Mouse (Mus musculus) heart, postnatal 0 days (tissue): ENCODE measurements around the gene Rab37. TPM values are rescaled to one million over a fixed set of nuclear protein-coding genes. Genes with fewer than 3 reads are reported as not detected.

Source experiments
- ATAC-seq: fragments of 200-750 bp; cut with Nextera tagmentation; 2 replicates; pipeline ENCODE4 v1.8.0; 2017; ENCODE audit warnings: low read depth, moderate number of reproducible peaks, moderate library complexity; ENCODE audit not compliant: insufficient read depth
- DNase-seq: peaks from one replicate; pipeline ENCODE4 v3.0.0-alpha.2; 2016; ENCODE audit warnings: low spot score
- H3K27ac ChIP-seq: fragments of 300-500 bp; sonication (generic); 2 replicates; pipeline ENCODE4 v1.5.1; 2014; ENCODE audit warnings: low read depth, mild to moderate bottlenecking
- H3K27me3 ChIP-seq: fragments of 300-500 bp; sonication (generic); 2 replicates; pipeline ENCODE4 v1.6.1; 2014; ENCODE audit warnings: low read length, mixed read lengths; ENCODE audit not compliant: control insufficient read depth, insufficient read depth
- H3K36me3 ChIP-seq: fragments of 300-500 bp; sonication (generic); replicated peaks from 2 replicates; pipeline ENCODE4 v1.6.1; 2014; ENCODE audit warnings: low read length, mixed read lengths; ENCODE audit not compliant: control insufficient read depth, insufficient read depth
- H3K4me1 ChIP-seq: fragments of 300-500 bp; sonication (generic); 2 replicates; pipeline ENCODE4 v1.6.1; 2014; ENCODE audit warnings: antibody characterized with exemption; ENCODE audit not compliant: control insufficient read depth, insufficient read depth
- H3K4me2 ChIP-seq: fragments of 300-500 bp; sonication (generic); 2 replicates; pipeline ENCODE4 v1.6.1; 2014; ENCODE audit warnings: low read depth, mild to moderate bottlenecking, low read length, moderate library complexity
- H3K4me3 ChIP-seq: fragments of 300-500 bp; sonication (generic); 2 replicates; pipeline ENCODE4 v1.5.1; 2014; ENCODE audit warnings: low read depth, low read length
- H3K9ac ChIP-seq: fragments of 300-500 bp; sonication (generic); replicated peaks from 2 replicates; pipeline ENCODE4 v1.6.1; 2014; ENCODE audit warnings: low read depth, low read length, mixed read lengths
- H3K9me3 ChIP-seq: fragments of 300-500 bp; sonication (generic); replicated peaks from 2 replicates; pipeline ENCODE4 v1.6.1; 2016; ENCODE audit warnings: low read length; ENCODE audit not compliant: control insufficient read depth
- CTCF ChIP-seq: IDR thresholded peaks from 2 replicates; pipeline ENCODE4 v1.5.1; 2016; ENCODE audit warnings: antibody characterized with exemption, control low read depth, low read depth
- EP300 ChIP-seq: IDR thresholded peaks from 2 replicates; pipeline ENCODE4 v1.6.1; 2016; ENCODE audit warnings: antibody characterized with exemption, low read depth
- WGBS: fragments of 180-500 bp; shearing (Covaris S2); extraction: QIAGEN DNeasy Blood & Tissue Kit; methylation state at CpG from one replicate; pipeline ENCODE4 v1.1.7; 2014; 5-methylcytosine and 5-hydroxymethylcytosine counted together
- polyA plus RNA-seq: library from polyadenylated mRNA; unstranded; fragments of >200 nt; fragmentation: Nextera tagmentation; extraction: Ambion mirVana; gene quantifications from 2 replicates; pipeline ENCODE4 v1.2.1, GENCODE M21; 2015
- total RNA-seq: library from RNA; depleted of rRNA; stranded (reverse); fragments of >200 nt; gene quantifications from 2 replicates; pipeline ENCODE4 v1.2.3, GENCODE M21; 2014; ENCODE audit warnings: low replicate concordance

Gene Rab37
- total and polyA plus RNA-seq, 2 experiments from 2014 or later = 1.3 to 2.0 TPM

DNA sequence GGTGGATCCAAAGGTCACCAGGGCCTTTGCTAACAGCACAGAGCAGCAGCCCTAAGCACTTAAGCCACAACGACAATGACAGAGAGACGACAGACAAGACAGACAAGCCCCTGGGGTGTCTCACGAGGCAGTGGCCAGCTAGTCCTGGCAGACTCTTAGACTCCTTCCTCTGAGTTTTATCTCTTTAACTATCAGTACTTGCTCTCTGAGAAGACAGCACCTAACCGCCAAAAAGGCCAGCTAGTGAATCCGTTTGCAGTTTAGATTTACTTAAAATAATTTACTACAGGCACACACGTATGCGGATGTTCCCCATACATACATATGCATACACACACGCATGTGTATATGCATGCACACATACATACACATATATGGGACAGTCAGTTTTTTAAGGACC is 106.3 kb downstream of the Rab37 start:
- 66% methylated on average over 8 of the region's 8 CpGs for WGBS

DNA sequence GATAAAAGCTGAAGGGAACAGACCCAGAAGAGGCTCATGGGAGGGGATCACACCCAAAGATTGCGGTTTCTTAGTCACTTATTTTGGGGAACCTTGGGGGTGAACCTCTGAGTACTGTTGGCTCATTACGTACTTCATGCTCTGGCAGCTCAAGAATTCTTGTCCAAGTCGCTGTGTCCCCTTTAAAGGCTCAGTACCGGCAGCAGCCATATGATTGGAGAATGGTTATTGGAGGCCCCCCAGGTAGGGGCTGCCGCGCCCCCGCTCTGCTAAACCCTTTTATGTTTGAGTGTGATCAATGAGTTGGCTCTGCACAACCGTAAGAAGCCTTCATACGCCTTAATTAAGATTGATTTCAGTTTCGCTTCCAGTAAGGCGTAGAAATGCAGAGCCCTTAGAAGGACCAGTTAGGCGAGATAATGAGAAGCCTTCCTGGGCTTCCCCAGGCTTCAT is 107.7 kb downstream of the Rab37 start:
- Histone ChIP-seq H3K27me3 (no peaks in the 10 kb centered on the region), H3K36me3 (peaks cover 23% of the 10 kb centered on the region; the same call in 1 of the 2 replicates), H3K4me1 (no peaks in the 10 kb centered on the region), H3K4me2 (no peak overlapping the region), H3K27ac (no peak overlapping the region), H3K9me3 (no peaks in the 10 kb centered on the region), H3K9ac (no peak overlapping the region), H3K4me3 (no peak overlapping the region)
- DNase-seq (no peak), ATAC-seq (no peak)
- no peak for TF ChIP-seq EP300
- TF ChIP-seq CTCF = no peak
- 71% methylated on average over 12 of the region's 12 CpGs for WGBS

More for the DNA sequence above, 106.3 kb downstream of the Rab37 start:
- H3K9ac ChIP-seq = no peak overlapping the region
- ATAC-seq = no peak
- H3K27ac ChIP-seq = no peak overlapping the region
- no peaks in the 10 kb centered on the region for H3K4me1 ChIP-seq
- DNase-seq = no peak
- TF ChIP-seq EP300 (no peak), CTCF (no peak)
- no peak overlapping the region for H3K4me3 ChIP-seq
- H3K4me2 ChIP-seq = no peak overlapping the region
- H3K27me3 ChIP-seq = no peaks in the 10 kb centered on the region
- H3K9me3 ChIP-seq = no peaks in the 10 kb centered on the region
- H3K36me3 ChIP-seq = peaks cover 23% of the 10 kb centered on the region; the same call in 1 of the 2 replicates

DNA sequence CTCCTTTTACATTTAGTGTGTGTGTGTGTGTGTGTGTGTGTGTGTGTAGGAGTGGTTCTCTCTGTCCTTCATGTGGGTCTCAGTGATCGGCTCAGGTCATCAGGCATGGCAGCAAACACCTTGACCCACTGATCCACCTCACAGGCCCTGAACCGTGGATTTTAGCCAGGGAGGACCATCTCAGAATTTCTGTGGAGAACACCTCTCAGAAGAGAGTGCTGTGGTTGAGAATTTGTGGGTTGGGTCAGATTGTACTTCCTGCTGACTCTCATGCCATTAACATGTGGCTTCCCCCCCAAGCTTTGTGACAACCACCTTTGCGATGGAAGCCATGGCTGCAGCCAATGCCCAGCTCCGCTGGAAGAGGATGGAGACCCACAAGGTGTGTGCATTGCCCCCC is 109.3 kb downstream of the Rab37 start:
- no peaks in the 10 kb centered on the region for H3K27me3 ChIP-seq
- DNase-seq = no peak
- H3K4me1 ChIP-seq = no peaks in the 10 kb centered on the region
- H3K27ac ChIP-seq = no peak overlapping the region
- no peak overlapping the region for H3K4me2 ChIP-seq
- ATAC-seq = no peak
- no peak overlapping the region for H3K4me3 ChIP-seq
- TF ChIP-seq EP300 (no peak), CTCF (no peak)
- H3K36me3 ChIP-seq = peaks cover 30% of the 10 kb centered on the region
- H3K9me3 ChIP-seq = no peaks in the 10 kb centered on the region
- no peak overlapping the region for H3K9ac ChIP-seq
- 89% methylated on average over 4 of the region's 4 CpGs for WGBS

DNA sequence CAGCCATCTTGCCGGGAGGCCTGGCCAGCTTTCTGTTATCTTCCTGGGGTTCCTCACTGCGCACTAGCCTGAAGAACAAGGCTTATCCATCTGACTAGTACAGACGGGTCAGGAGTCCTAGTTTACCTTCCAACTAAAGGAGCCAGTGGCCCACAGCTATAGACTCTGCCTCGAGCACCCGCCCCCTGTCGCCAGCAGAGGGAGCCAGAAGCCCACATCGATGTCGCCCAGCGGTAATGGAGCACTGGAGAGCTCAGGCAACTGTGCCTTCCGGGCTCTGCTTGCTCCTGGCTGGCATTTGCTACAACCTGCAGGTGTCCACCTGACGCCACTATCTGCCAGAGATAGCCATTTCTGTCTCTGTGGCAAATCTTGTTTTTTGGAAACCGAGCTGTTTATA is 111.1 kb downstream of the Rab37 start:
- H3K36me3 ChIP-seq = peaks cover 47% of the 10 kb centered on the region
- ATAC-seq (peak; percentile 87), DNase-seq (peak; percentile 58)
- TF ChIP-seq CTCF = peak; percentile 94
- no peak for TF ChIP-seq EP300
- no peak overlapping the region for H3K4me2 ChIP-seq
- WGBS = 11% methylated on average over 12 of the region's 12 CpGs
- no peaks in the 10 kb centered on the region for H3K4me1 ChIP-seq
- no peaks in the 10 kb centered on the region for H3K27me3 ChIP-seq
- H3K9me3 ChIP-seq = no peaks in the 10 kb centered on the region
- H3K4me3 ChIP-seq = no peak overlapping the region
- no peak overlapping the region for H3K27ac ChIP-seq
- no peak overlapping the region for H3K9ac ChIP-seq

DNA sequence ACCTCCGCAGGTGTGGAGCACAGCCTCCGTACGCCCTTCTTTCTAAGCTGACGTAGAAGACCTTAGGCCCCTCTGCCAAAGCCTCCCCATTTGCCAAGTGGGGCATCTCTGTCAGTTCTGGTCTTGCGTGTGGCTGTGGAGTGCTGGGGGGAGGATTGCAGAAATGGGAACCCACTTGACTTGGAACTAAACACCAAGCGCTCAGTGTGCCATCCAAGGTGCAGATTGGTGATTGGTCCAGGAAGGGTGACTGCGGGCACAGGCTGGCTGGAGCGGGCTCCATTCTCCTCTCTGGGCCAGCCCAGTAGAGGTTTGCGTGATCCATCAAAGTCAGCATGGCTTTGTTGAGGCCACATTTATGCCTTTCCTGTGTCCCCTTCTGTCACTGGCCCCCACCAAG is 111.5 kb downstream of the Rab37 start:
- Histone ChIP-seq H3K27ac (no peak overlapping the region), H3K9me3 (no peaks in the 10 kb centered on the region), H3K4me1 (no peaks in the 10 kb centered on the region), H3K27me3 (no peaks in the 10 kb centered on the region), H3K4me3 (no peak overlapping the region), H3K36me3 (peaks cover 43% of the 10 kb centered on the region), H3K4me2 (no peak overlapping the region), H3K9ac (no peak overlapping the region)
- WGBS = 90% methylated on average over 9 of the region's 9 CpGs
- no peak for DNase-seq
- TF ChIP-seq CTCF (no peak), EP300 (no peak)
- 0 out of 2 replicates have a peak, but pooled peaks have one; percentile 6 for ATAC-seq

DNA sequence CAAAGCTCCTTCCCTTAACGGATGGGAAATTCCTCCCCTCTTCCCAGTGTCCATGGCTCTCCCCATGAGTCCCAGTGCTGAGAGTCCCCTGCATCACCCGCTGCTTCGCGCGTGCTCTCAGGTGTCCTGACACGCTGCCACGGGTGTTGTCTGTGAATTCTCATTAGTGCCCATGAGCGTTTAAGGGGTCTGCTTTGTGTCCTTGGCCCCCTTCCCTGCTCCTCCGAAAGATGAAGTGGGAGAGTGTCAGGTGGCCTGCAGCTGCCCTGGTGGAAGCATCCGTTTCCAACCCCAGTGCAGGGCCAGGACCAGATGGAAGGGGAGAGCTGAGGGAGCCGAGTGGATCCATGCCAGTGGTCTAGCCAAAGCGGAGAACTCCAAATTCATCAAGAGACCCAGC is 116.9 kb downstream of the Rab37 start:
- no peak overlapping the region for H3K4me2 ChIP-seq
- ATAC-seq = no peak
- H3K27ac ChIP-seq = no peak overlapping the region
- no peaks in the 10 kb centered on the region for H3K27me3 ChIP-seq
- no peak for TF ChIP-seq EP300
- TF ChIP-seq CTCF = no peak
- H3K4me3 ChIP-seq = no peak overlapping the region
- 85% methylated on average over 12 of the region's 12 CpGs for WGBS
- H3K4me1 ChIP-seq = no peaks in the 10 kb centered on the region
- no peak for DNase-seq
- H3K9me3 ChIP-seq = no peaks in the 10 kb centered on the region
- no peak overlapping the region for H3K9ac ChIP-seq
- peaks cover 37% of the 10 kb centered on the region for H3K36me3 ChIP-seq
